Mouse (Mus musculus): ENCODE data around the gene Zfp493.
"Not testable (repeated sequence)": the region's sequence is repeated elsewhere in the genome, so short reads cannot be mapped to it uniquely, and the experiment has no call there.

The Zfp493 gene

GRCm38 (mm10) chr13:67779265-67780221, at the start of gene Zfp493:
Gene Zfp493, plus strand, starts transcription at chr13:67779693.
- DNase-seq (ENCODE audit: low spot score in 2 of 2): peak; percentile 24 to 61

GRCm38 (mm10) chr13:67734391-67734790, 45.1 kb upstream of the Zfp493 start:
- DNase-seq (ENCODE audit: low spot score in 2 of 2): not testable (repeated sequence)

GRCm38 (mm10) chr13:67742941-67743340, 36.6 kb upstream of the Zfp493 start:
- no peak for DNase-seq (ENCODE audit: low spot score in 2 of 2)

GRCm38 (mm10) chr13:67743896-67744295, 35.6 kb upstream of the Zfp493 start:
- no peak for DNase-seq (ENCODE audit: low spot score in 2 of 2)

GRCm38 (mm10) chr13:67754333-67755306, 24.9 kb upstream of the Zfp493 start, which contains the start of gene Zfp85:
Gene Zfp85, minus strand, starts transcription at chr13:67755228.
- DNase-seq (ENCODE audit: low spot score in 2 of 2): peak; percentile 58 to 66

GRCm38 (mm10) chr13:67755761-67756160, 23.7 kb upstream of the Zfp493 start:
- no peak for DNase-seq (ENCODE audit: low spot score in 2 of 2)

- no peak for DNase-seq (ENCODE audit: low spot score in 2 of 2)
These were observed 19.5 kb upstream of the Zfp493 start for GRCm38 (mm10) chr13:67759966-67760365.

- no peak for DNase-seq (ENCODE audit: low spot score in 2 of 2)
These were observed 16.3 kb upstream of the Zfp493 start for GRCm38 (mm10) chr13:67763031-67763768.

- DNase-seq (ENCODE audit: low spot score in 2 of 2): no peak
These were observed 12.5 kb downstream of the Zfp493 start for GRCm38 (mm10) chr13:67791921-67792455.

GRCm38 (mm10) chr13:67798618-67799017, 19.1 kb downstream of the Zfp493 start:
- DNase-seq (ENCODE audit: low spot score in 2 of 2): no peak

- DNase-seq (ENCODE audit: low spot score in 2 of 2): not testable (repeated sequence)
These were observed 19.7 kb downstream of the Zfp493 start for GRCm38 (mm10) chr13:67799151-67799550.

GRCm38 (mm10) chr13:67811651-67812210, 32.2 kb downstream of the Zfp493 start:
- no peak for DNase-seq (ENCODE audit: low spot score in 2 of 2)

GRCm38 (mm10) chr13:67812961-67813709, 33.6 kb downstream of the Zfp493 start:
- DNase-seq (ENCODE audit: low spot score in 2 of 2): no peak

- DNase-seq (ENCODE audit: low spot score in 2 of 2): peak; percentile 64 to 66
These were observed 34.5 kb downstream of the Zfp493 start, which contains the start of gene Zfp273 for GRCm38 (mm10) chr13:67813710-67814660. Gene Zfp273, plus strand, starts transcription at chr13:67813740.

GRCm38 (mm10) chr13:67818636-67819035, 39.1 kb downstream of the Zfp493 start:
- DNase-seq (ENCODE audit: low spot score in 2 of 2): no peak

GRCm38 (mm10) chr13:67830911-67831336, 51.4 kb downstream of the Zfp493 start, which contains the start of gene Gm10037:
Gene Gm10037, plus strand, starts transcription at chr13:67831106.
- DNase-seq (ENCODE audit: low spot score in 2 of 2): no peak

- DNase-seq (ENCODE audit: low spot score in 2 of 2): not testable (repeated sequence)
These were observed 53.6 kb downstream of the Zfp493 start for GRCm38 (mm10) chr13:67833137-67833536.

All from urinary bladder, postnatal 4 days (tissue).